Mouse (Mus musculus): ENCODE results near the gene Plb1. TPM values are rescaled to one million over a fixed set of nuclear protein-coding genes. Genes with fewer than 3 reads are reported as not detected.

Plb1 gene
- polyA plus RNA-seq, 1 experiment from 2014 or later, result 0.68 TPM

GRCm38 (mm10) chr5:32352845-32353244 is 120.3 kb downstream of the Plb1 start:
- no peak overlapping the region for H3K9ac ChIP-seq (ENCODE audit: low read depth, low read length)
- no peaks in the 10 kb centered on the region for H3K36me3 ChIP-seq (ENCODE audit: control insufficient read depth, insufficient read depth)
- H3K4me3 ChIP-seq (ENCODE audit: low read depth, low read length), result no peak overlapping the region
- no peak for TF ChIP-seq CTCF (IDR thresholded peaks at IDR 0.05; ENCODE audit: low read depth)
- H3K4me1 ChIP-seq (replicated peaks; ENCODE audit: control insufficient read depth, insufficient read depth, low read length), result no peaks in the 10 kb centered on the region
- no peaks in the 10 kb centered on the region for H3K9me3 ChIP-seq (ENCODE audit: control insufficient read depth)
- no peak overlapping the region for H3K27ac ChIP-seq (ENCODE audit: low read depth, low read length)
- H3K4me2 ChIP-seq (replicated peaks; ENCODE audit: low read depth), result no peak overlapping the region
- no peaks in the 10 kb centered on the region for H3K27me3 ChIP-seq (replicated peaks; ENCODE audit: control insufficient read depth, insufficient read depth, low read length)
- WGBS, result 78% methylated on average over 3 of the region's 3 CpGs
- ATAC-seq, result no peak

- no peak overlapping the region; the same call in 1 of the 2 replicates for H3K27ac ChIP-seq (ENCODE audit: low read depth, low read length)
- 74% methylated on average over 2 of the region's 2 CpGs for WGBS
- no peak for TF ChIP-seq CTCF (IDR thresholded peaks at IDR 0.05; ENCODE audit: low read depth)
These were observed 120.8 kb downstream of the Plb1 start for GRCm38 (mm10) chr5:32353280-32353679.

GRCm38 (mm10) chr5:32360511-32360910 is 128.0 kb downstream of the Plb1 start:
- Histone ChIP-seq H3K27ac (ENCODE audit: low read depth, low read length) (no peak overlapping the region), H3K4me1 (replicated peaks; ENCODE audit: control insufficient read depth, insufficient read depth, low read length) (no peaks in the 10 kb centered on the region), H3K36me3 (ENCODE audit: control insufficient read depth, insufficient read depth) (no peaks in the 10 kb centered on the region), H3K9me3 (ENCODE audit: control insufficient read depth) (no peaks in the 10 kb centered on the region), H3K27me3 (replicated peaks; ENCODE audit: control insufficient read depth, insufficient read depth, low read length) (no peaks in the 10 kb centered on the region), H3K4me2 (replicated peaks; ENCODE audit: low read depth) (no peak overlapping the region), H3K9ac (ENCODE audit: low read depth, low read length) (no peak overlapping the region), H3K4me3 (ENCODE audit: low read depth, low read length) (no peak overlapping the region)
- WGBS, result 73% methylated on average over 4 of the region's 4 CpGs
- ATAC-seq, result no peak
- TF ChIP-seq CTCF (IDR thresholded peaks at IDR 0.05; ENCODE audit: low read depth), result no peak

More at GRCm38 (mm10) chr5:32353280-32353679, 120.8 kb downstream of the Plb1 start:
- ATAC-seq, result no peak
- no peaks in the 10 kb centered on the region for H3K4me1 ChIP-seq (replicated peaks; ENCODE audit: control insufficient read depth, insufficient read depth, low read length)
- H3K9me3 ChIP-seq (ENCODE audit: control insufficient read depth), result no peaks in the 10 kb centered on the region
- H3K4me3 ChIP-seq (ENCODE audit: low read depth, low read length), result no peak overlapping the region
- no peaks in the 10 kb centered on the region for H3K27me3 ChIP-seq (replicated peaks; ENCODE audit: control insufficient read depth, insufficient read depth, low read length)
- no peak overlapping the region for H3K4me2 ChIP-seq (replicated peaks; ENCODE audit: low read depth)
- no peak overlapping the region for H3K9ac ChIP-seq (ENCODE audit: low read depth, low read length)
- H3K36me3 ChIP-seq (ENCODE audit: control insufficient read depth, insufficient read depth), result no peaks in the 10 kb centered on the region

- Histone ChIP-seq H3K4me1 (replicated peaks; ENCODE audit: control insufficient read depth, insufficient read depth, low read length) (no peaks in the 10 kb centered on the region), H3K27ac (ENCODE audit: low read depth, low read length) (no peak overlapping the region), H3K36me3 (ENCODE audit: control insufficient read depth, insufficient read depth) (no peaks in the 10 kb centered on the region), H3K9ac (ENCODE audit: low read depth, low read length) (no peak overlapping the region), H3K9me3 (ENCODE audit: control insufficient read depth) (no peaks in the 10 kb centered on the region), H3K4me2 (replicated peaks; ENCODE audit: low read depth) (no peak overlapping the region), H3K27me3 (replicated peaks; ENCODE audit: control insufficient read depth, insufficient read depth, low read length) (no peaks in the 10 kb centered on the region), H3K4me3 (ENCODE audit: low read depth, low read length) (no peak overlapping the region)
- ATAC-seq, result no peak
- WGBS, result 80% methylated on average over 3 of the region's 3 CpGs
- TF ChIP-seq CTCF (IDR thresholded peaks at IDR 0.05; ENCODE audit: low read depth), result no peak
These were observed 129.1 kb downstream of the Plb1 start for GRCm38 (mm10) chr5:32361441-32362235.

DNA sequence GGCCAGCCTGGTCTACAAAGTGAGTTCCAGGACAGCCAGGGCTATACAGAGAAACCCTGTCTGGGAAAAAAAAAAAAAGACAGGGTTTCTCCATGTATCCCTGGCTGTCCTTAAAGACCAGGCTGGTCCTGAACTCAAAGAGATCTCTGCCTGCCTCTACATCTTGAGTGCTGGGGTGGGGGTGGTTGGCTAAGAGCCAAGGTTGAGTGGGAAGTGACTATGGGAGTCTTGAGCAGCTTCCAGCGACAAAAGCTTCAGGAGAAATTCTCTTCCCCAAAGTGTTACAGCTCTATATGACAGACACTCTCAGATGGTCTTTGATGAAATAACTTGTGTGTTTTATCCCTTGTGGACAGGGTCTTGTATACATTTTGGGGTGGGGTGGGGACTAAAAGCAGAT is 136.9 kb downstream of the Plb1 start:
- Histone ChIP-seq H3K9me3 (ENCODE audit: control insufficient read depth) (no peaks in the 10 kb centered on the region), H3K4me1 (replicated peaks; ENCODE audit: control insufficient read depth, insufficient read depth, low read length) (no peaks in the 10 kb centered on the region), H3K27ac (ENCODE audit: low read depth, low read length) (no peak overlapping the region), H3K27me3 (replicated peaks; ENCODE audit: control insufficient read depth, insufficient read depth, low read length) (no peaks in the 10 kb centered on the region), H3K4me2 (replicated peaks; ENCODE audit: low read depth) (no peak overlapping the region), H3K36me3 (ENCODE audit: control insufficient read depth, insufficient read depth) (no peaks in the 10 kb centered on the region), H3K4me3 (ENCODE audit: low read depth, low read length) (no peak overlapping the region), H3K9ac (ENCODE audit: low read depth, low read length) (no peak overlapping the region)
- no peak for TF ChIP-seq CTCF (IDR thresholded peaks at IDR 0.05; ENCODE audit: low read depth)
- WGBS, result 75% methylated on average over 1 of the region's 1 CpGs
- no peak for ATAC-seq

DNA sequence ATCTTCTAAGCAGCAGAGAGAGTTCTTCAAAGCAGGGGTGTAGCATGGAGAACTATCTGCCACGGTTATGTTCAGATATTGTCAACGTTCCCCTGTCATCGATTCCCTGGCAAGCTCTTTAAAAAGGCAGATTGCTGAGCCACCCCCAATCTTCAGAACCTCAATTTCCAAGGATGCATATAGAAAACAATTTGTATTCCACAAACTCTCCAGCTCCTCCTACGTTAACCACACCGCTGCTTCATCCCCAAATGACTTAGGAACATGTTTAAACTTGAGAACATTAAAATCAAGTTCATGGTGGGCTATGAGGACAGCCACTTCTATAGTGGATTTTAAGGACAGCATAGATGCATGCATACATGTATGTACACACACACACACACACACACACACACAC is 138.7 kb downstream of the Plb1 start:
- no peaks in the 10 kb centered on the region for H3K27me3 ChIP-seq (replicated peaks; ENCODE audit: control insufficient read depth, insufficient read depth, low read length)
- H3K27ac ChIP-seq (ENCODE audit: low read depth, low read length), result no peak overlapping the region
- H3K9ac ChIP-seq (ENCODE audit: low read depth, low read length), result no peak overlapping the region
- TF ChIP-seq CTCF (IDR thresholded peaks at IDR 0.05; ENCODE audit: low read depth), result no peak
- H3K4me3 ChIP-seq (ENCODE audit: low read depth, low read length), result no peak overlapping the region
- no peaks in the 10 kb centered on the region for H3K36me3 ChIP-seq (ENCODE audit: control insufficient read depth, insufficient read depth)
- no peaks in the 10 kb centered on the region for H3K9me3 ChIP-seq (ENCODE audit: control insufficient read depth)
- H3K4me1 ChIP-seq (replicated peaks; ENCODE audit: control insufficient read depth, insufficient read depth, low read length), result no peaks in the 10 kb centered on the region
- WGBS, result 94% methylated on average over 5 of the region's 5 CpGs
- H3K4me2 ChIP-seq (replicated peaks; ENCODE audit: low read depth), result no peak overlapping the region
- no peak for ATAC-seq

All from intestine, postnatal 0 days (tissue).